Mouse (Mus musculus): ENCODE results near the gene Sema6d. TPM values are rescaled to one million over a fixed set of nuclear protein-coding genes. Genes with fewer than 3 reads are reported as not detected.
A peak's percentile ranks its signal among the peaks of the same experiment; 100 is the strongest.

The Sema6d gene
- polyA plus RNA-seq, 1 experiment from 2014 or later: 13.1 TPM

DNA sequence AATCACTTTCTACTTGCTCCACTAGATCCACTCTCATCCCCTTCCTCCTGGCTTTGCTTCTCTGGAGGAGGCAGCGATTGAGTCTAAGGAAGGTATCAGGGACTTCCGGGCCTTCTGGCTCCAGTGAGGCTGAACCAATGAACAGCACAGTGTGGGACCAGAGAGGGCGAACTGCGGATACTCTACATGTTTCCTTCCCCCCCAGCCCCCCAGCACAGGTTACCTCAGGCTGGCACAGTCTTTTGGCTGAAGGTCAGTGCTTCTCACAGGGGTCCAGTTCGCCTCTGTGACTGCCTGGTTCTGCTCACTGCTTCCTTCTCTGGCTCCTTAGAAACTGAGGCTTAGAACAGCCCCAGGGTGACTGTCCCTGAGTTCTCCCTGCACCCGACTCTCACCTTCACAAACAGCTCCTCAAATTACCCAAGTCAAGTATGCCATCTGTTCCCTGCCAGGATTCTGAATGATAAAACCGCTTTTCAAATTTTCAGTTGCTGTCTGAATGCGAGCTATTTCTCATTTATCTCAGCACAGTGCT lies 512.7 kb downstream of the Sema6d start:
- WGBS: 49% methylated on average over 8 of the region's 8 CpGs
- Histone ChIP-seq H3K9ac (no peak overlapping the region), H3K27ac (no peak overlapping the region), H3K27me3 (peaks cover 8% of the 10 kb centered on the region), H3K4me2 (no peak overlapping the region), H3K4me1 (peaks cover 5% of the 10 kb centered on the region; the same call in 1 of the 2 replicates), H3K4me3 (no peak overlapping the region), H3K9me3 (no peaks in the 10 kb centered on the region), H3K36me3 (no peaks in the 10 kb centered on the region)
- no peak for ATAC-seq (ENCODE audit: insufficient number of reproducible peaks, low FRiP score, low TSS enrichment, low read depth)

DNA sequence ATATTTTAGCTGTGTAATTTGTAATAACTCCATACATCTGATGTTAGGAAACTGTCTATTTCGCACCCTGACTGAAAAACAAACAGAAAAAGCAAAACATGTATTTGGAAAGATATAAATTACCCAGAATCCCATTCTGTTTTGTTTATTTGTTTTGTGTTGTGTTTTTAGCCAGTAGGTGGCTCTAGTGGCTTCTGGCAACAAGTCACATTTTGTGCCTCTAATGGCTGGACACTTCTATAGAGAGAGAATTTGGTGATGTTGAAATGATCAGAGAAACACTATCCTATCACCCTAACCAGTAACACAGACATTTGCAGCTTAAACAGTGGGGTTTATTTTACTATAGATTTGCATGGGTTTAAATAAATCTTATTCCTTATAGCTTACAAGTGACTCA lies 515.6 kb downstream of the Sema6d start:
- Histone ChIP-seq H3K27me3 (peaks cover 18% of the 10 kb centered on the region), H3K9ac (no peak overlapping the region), H3K27ac (no peak overlapping the region), H3K4me3 (no peak overlapping the region), H3K36me3 (no peaks in the 10 kb centered on the region), H3K9me3 (no peaks in the 10 kb centered on the region), H3K4me2 (no peak overlapping the region), H3K4me1 (peaks cover 14% of the 10 kb centered on the region; the same call in 1 of the 2 replicates)
- ATAC-seq (ENCODE audit: insufficient number of reproducible peaks, low FRiP score, low TSS enrichment, low read depth): no peak
- 71% methylated on average over 1 of the region's 1 CpGs for WGBS

DNA sequence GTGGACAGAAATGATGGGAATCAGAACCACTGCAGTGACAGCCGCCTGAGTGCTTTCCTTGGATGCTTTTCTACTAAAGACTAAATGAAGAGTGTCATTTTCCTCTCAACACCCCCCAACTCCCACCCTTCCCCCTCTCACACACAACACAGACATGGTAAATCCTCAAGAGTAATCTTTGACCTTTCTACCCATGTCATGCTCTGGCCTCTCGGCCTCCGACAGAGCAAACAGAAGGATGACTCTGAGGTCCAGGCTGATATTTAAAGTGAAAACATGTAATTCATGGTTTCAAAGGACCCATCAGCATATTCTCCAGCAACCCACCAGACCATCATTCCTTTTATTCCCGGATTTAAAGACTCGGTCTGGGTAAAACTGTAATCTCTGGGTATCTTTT lies 518.2 kb downstream of the Sema6d start:
- no peaks in the 10 kb centered on the region for H3K9me3 ChIP-seq
- H3K4me2 ChIP-seq: no peak overlapping the region
- no peak overlapping the region for H3K27ac ChIP-seq
- no peaks in the 10 kb centered on the region for H3K36me3 ChIP-seq
- H3K4me3 ChIP-seq: no peak overlapping the region
- ATAC-seq (ENCODE audit: insufficient number of reproducible peaks, low FRiP score, low TSS enrichment, low read depth): no peak
- H3K9ac ChIP-seq: no peak overlapping the region
- 76% methylated on average over 5 of the region's 5 CpGs for WGBS
- H3K27me3 ChIP-seq: peaks cover 19% of the 10 kb centered on the region; the same call in 1 of the 2 replicates
- H3K4me1 ChIP-seq: peaks cover 14% of the 10 kb centered on the region; the same call in 1 of the 2 replicates

DNA sequence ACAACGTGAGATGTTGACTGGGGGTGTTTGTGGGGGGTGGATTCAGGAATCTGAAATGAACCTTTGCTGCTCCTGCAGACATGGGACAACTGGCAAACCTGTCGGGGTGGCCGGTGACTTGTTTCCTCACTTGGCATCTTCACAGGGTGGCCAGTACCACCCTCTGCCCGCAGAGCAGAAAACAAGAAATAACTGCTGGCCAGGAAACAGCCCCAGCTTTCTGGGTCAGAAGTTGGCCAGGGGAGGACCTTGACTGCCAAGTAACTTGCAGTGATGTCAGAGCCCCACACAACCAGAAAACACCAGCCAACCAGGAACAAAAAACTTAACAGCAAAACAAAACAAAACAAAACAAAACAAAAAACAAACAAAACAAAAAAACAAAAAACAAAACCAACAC lies 518.8 kb downstream of the Sema6d start:
- Histone ChIP-seq H3K4me2 (no peak overlapping the region), H3K27ac (no peak overlapping the region), H3K4me1 (peaks cover 14% of the 10 kb centered on the region; the same call in 1 of the 2 replicates), H3K9ac (no peak overlapping the region), H3K27me3 (peaks cover 20% of the 10 kb centered on the region), H3K9me3 (no peaks in the 10 kb centered on the region), H3K4me3 (no peak overlapping the region), H3K36me3 (no peaks in the 10 kb centered on the region)
- WGBS: 67% methylated on average over 4 of the region's 4 CpGs
- no peak for ATAC-seq (ENCODE audit: insufficient number of reproducible peaks, low FRiP score, low TSS enrichment, low read depth)

DNA sequence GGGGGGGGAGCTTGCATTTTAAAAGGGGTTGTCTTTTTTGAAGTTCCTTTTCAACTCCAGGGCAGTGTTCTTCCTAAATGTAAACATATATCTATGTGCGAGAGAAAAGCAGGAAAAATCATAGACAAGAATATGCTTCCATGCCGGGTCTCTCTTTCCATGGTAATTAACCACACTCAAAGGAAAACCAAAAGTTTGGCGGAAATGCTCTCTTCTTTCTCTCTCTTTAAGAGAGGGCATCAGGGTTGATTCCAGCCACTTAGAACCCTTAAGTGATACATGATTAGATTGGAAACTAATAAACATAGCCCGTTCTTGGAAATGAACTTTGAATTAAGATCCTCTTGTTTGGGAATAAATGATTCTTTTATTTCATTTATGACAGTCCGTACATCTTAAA lies 519.2 kb downstream of the Sema6d start:
- H3K9ac ChIP-seq: no peak overlapping the region
- H3K36me3 ChIP-seq: no peaks in the 10 kb centered on the region
- peaks cover 14% of the 10 kb centered on the region; the same call in 1 of the 2 replicates for H3K4me1 ChIP-seq
- peak overlapping the region; percentile 77 for H3K4me3 ChIP-seq
- H3K27ac ChIP-seq: 0 out of 2 replicates have a peak overlapping the region, but pooled peaks have one; percentile 96
- no peak for ATAC-seq (ENCODE audit: insufficient number of reproducible peaks, low FRiP score, low TSS enrichment, low read depth)
- H3K27me3 ChIP-seq: peaks cover 20% of the 10 kb centered on the region
- no peaks in the 10 kb centered on the region for H3K9me3 ChIP-seq
- 19% methylated on average over 5 of the region's 5 CpGs for WGBS
- H3K4me2 ChIP-seq: peak overlapping the region; percentile 90

DNA sequence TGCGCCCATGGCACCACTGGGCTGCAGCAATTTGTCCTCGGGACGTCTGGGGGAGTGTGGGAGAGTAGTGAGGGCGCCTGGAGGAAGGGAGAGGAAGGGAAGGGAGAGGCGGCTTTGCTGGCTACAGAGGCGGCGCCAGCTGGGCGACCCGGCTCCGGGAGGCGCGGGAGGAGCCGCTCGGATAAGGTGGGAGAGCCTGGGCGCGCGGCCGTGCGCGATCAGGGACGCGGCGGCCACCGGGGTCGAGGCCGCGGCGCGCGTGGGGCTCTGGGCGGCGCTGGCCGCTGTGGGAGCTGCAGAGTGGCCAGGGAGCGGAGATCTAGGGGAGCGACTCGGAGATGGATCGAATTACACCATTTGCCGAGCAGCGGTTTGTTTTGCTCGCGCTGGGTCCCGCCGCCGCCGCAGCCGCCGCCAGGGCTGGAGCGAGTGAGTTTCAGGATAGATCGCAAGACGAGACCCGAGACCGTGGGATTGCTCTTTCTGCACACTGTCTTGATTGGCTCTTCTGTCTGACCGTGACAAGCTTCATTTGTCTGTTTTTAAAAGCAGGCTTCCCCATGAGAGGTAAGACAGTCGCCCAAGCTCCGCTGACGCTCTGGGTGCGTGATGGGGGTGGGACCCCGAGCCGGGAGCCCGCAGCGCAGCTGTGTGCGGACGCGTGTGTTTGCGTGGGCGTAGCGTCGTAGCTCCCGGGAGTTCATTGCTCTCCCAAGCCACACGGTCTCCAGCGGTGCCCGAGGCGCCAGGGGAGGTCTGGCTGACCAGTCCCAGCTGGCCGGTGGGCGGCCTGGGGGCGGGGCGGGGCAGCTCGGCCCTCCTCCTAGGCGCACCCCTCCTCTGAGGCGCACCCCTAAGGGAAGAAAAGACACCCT lies 520.2 kb downstream of the Sema6d start:
- under 1% methylated on average over 79 of the region's 80 CpGs for WGBS
- ATAC-seq (ENCODE audit: insufficient number of reproducible peaks, low FRiP score, low TSS enrichment, low read depth): peak; percentile 87
- Histone ChIP-seq H3K27me3 (peaks cover 20% of the 10 kb centered on the region), H3K4me1 (peaks cover 14% of the 10 kb centered on the region; the same call in 1 of the 2 replicates), H3K9me3 (no peaks in the 10 kb centered on the region), H3K27ac (peak overlapping the region; percentile 96), H3K4me3 (peak overlapping the region; percentile 77), H3K4me2 (peak overlapping the region; percentile 90), H3K36me3 (no peaks in the 10 kb centered on the region), H3K9ac (peak overlapping the region; percentile 69)

DNA sequence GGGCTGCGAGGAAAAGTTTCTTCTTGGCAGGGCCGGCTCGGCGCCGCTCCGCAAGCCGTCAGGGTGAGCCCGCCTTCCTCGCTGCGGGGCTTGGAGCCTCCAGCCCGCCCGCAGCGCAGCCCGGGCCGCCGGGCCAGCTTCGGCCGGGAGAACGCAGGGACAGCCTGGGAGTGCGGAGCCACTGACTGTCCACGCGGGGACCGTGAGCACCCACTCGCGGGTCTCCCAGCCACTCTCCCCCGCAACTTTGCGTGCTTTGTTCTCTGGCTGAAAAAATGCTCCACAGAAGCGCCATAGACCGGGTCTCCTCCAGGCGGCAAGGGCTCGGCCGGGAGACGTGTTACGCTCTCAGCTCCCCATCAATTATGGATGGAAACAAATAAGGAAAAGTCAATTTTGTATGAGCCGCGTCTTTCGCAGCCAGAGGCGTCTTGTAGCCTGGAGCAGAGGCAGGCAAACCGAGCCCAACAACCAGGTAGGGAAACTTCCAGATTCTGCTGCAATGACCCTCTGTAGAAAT lies 520.9 kb downstream of the Sema6d start:
- H3K4me3 ChIP-seq: peak overlapping the region; percentile 77
- peaks cover 20% of the 10 kb centered on the region for H3K27me3 ChIP-seq
- under 1% methylated on average over 38 of the region's 39 CpGs for WGBS
- no peaks in the 10 kb centered on the region for H3K36me3 ChIP-seq
- H3K4me1 ChIP-seq: peaks cover 14% of the 10 kb centered on the region; the same call in 1 of the 2 replicates
- H3K4me2 ChIP-seq: peak overlapping the region; percentile 90
- ATAC-seq (ENCODE audit: insufficient number of reproducible peaks, low FRiP score, low TSS enrichment, low read depth): peak; percentile 21; the same call in 1 of the 2 replicates
- H3K27ac ChIP-seq: peak overlapping the region; percentile 96
- no peaks in the 10 kb centered on the region for H3K9me3 ChIP-seq
- H3K9ac ChIP-seq: peak overlapping the region; percentile 69

DNA sequence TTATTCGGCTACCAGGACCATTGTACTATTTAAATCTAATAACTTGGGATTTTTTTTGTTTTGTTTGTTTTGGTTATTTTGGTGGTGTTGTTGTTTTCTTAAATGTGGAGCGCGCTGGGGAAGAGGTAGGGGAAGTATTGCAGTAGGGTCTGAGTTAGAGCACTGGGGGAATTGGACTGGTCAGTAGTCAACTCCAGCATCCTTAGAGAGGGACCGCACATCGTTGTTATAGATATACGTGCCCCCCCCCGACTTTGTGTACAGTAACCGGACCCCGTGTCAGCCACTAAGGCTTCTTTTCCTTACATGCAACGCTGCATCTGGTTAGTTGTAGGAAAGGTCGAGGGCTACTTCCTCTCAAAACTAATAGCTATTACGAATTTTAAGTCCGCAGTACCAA lies 521.5 kb downstream of the Sema6d start:
- Histone ChIP-seq H3K27me3 (peaks cover 20% of the 10 kb centered on the region), H3K36me3 (no peaks in the 10 kb centered on the region), H3K4me3 (peak overlapping the region; percentile 77), H3K9me3 (no peaks in the 10 kb centered on the region), H3K9ac (peak overlapping the region; percentile 69; the same call in 1 of the 2 replicates), H3K4me1 (peaks cover 17% of the 10 kb centered on the region; the same call in 1 of the 2 replicates), H3K27ac (no peak overlapping the region), H3K4me2 (peak overlapping the region; percentile 90)
- WGBS: 15% methylated on average over 13 of the region's 13 CpGs
- ATAC-seq (ENCODE audit: insufficient number of reproducible peaks, low FRiP score, low TSS enrichment, low read depth): no peak

DNA sequence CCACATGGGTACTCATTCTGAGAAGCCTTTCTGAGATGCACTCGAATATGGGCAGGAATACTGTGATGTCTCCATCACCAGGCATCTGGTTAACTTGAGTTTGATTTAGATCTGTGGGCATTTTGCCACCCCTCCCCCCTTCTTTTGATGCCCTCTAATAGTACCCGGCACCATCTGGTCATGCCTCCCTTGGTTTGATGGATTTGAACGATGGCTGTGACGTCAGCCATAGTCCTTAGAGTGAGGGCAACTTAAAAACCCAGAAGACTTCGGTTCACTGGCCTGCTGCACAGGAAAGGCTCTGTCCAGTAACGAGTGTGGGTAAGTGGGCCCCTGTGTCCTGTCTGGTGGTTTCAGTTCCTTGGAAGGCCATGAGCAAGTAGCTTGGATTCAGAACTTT lies 522.5 kb downstream of the Sema6d start:
- H3K4me2 ChIP-seq: peak overlapping the region; percentile 90
- no peak overlapping the region for H3K27ac ChIP-seq

DNA sequence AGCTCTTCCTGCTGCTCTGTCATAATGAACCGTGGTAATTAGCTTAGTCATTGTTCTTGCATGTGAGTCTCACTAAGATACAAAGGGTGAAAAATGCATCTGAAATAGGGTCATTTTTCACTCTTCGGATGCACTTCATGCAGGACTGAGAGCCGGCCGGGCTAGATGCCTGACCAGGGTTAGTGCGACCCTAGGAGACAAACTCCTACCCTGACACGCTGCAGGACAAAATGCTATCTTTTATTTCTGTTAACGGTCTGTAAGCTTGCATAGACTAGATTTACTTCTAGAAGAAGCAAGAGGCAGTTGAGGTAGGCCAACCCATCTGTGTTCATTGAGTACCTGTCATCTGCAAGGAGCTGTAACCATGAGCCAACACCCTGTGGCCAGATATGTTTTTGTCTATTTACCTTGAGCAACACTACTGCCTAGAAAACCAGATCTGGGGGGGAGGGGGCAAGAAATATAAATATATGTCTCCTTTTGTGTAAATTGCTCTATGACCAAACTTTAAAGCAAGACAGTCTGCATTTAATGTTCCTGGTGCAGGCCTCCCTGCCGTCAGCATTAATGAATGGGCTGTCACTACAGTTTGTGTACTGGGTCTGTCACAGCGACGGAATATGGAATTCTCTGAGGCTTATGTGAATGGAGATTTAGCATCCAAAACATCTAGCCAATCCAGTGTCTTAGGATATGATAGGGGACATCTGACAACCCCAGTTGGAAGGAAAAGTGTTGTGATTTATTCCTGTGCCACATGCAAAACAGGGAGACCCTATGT lies 523.1 kb downstream of the Sema6d start:
- Histone ChIP-seq H3K36me3 (no peaks in the 10 kb centered on the region), H3K27me3 (peaks cover 13% of the 10 kb centered on the region), H3K27ac (no peak overlapping the region), H3K9ac (no peak overlapping the region), H3K9me3 (no peaks in the 10 kb centered on the region), H3K4me1 (peaks cover 25% of the 10 kb centered on the region; the same call in 1 of the 2 replicates), H3K4me3 (peak overlapping the region; percentile 77), H3K4me2 (peak overlapping the region; percentile 90; the same call in 1 of the 2 replicates)
- ATAC-seq (ENCODE audit: insufficient number of reproducible peaks, low FRiP score, low TSS enrichment, low read depth): no peak
- WGBS: 72% methylated on average over 10 of the region's 10 CpGs

More for the DNA sequence above, 522.5 kb downstream of the Sema6d start:
- Histone ChIP-seq H3K36me3 (no peaks in the 10 kb centered on the region), H3K9me3 (no peaks in the 10 kb centered on the region), H3K4me3 (peak overlapping the region; percentile 77), H3K9ac (no peak overlapping the region), H3K27me3 (peaks cover 19% of the 10 kb centered on the region), H3K4me1 (peaks cover 21% of the 10 kb centered on the region; the same call in 1 of the 2 replicates)
- no peak for ATAC-seq (ENCODE audit: insufficient number of reproducible peaks, low FRiP score, low TSS enrichment, low read depth)
- 36% methylated on average over 6 of the region's 6 CpGs for WGBS

DNA sequence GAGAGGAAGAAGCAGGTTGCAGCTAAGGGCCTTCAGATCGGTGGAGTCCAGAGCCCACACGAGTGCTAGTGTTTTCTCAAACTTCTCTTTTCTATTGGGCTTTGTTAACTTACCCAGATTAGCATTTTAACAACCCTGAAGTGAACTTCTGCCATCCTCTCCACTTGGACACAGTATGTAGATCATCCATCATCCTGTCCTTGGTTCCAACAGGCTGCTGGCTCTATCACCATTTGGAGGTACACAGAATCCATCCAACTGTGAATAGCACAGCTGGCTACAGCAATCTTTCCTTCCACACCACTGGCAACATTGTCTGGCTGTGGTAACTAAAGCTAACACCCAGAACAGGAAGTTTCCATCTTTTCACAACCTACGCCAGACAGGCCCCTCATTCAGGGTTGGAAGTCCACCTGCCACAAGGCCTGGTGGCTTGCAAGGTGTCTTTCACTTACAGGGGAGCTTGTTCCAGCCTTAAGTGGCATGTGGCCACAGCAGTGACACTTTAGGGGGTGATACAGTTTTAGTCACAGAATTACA lies 524.0 kb downstream of the Sema6d start:
- 61% methylated on average over 3 of the region's 3 CpGs for WGBS
- no peak overlapping the region for H3K9ac ChIP-seq
- no peak for ATAC-seq (ENCODE audit: insufficient number of reproducible peaks, low FRiP score, low TSS enrichment, low read depth)
- H3K36me3 ChIP-seq: no peaks in the 10 kb centered on the region
- 0 out of 2 replicates have a peak overlapping the region, but pooled peaks have one; percentile 3 for H3K4me3 ChIP-seq
- peaks cover 28% of the 10 kb centered on the region; the same call in 1 of the 2 replicates for H3K4me1 ChIP-seq
- no peak overlapping the region for H3K4me2 ChIP-seq
- H3K27me3 ChIP-seq: peaks cover 14% of the 10 kb centered on the region; the same call in 1 of the 2 replicates
- H3K9me3 ChIP-seq: no peaks in the 10 kb centered on the region
- no peak overlapping the region for H3K27ac ChIP-seq
